Mouse (Mus musculus) lung, embryonic 16.5 days (tissue): ENCODE results near the gene Tspan9. TPM values are rescaled to one million over a fixed set of nuclear protein-coding genes. Genes with fewer than 3 reads are reported as not detected.

Source experiments
- ATAC-seq: fragments of 200-750 bp; cut with Nextera tagmentation; 2 replicates; pipeline ENCODE4 v1.8.0; 2017; ENCODE audit warnings: low read depth, mild to moderate bottlenecking, moderate library complexity
- H3K27ac ChIP-seq: fragments of 300-500 bp; sonication (generic); 2 replicates; pipeline ENCODE4 v1.5.1; 2014; ENCODE audit warnings: mild to moderate bottlenecking, control low read depth, low read length
- H3K27me3 ChIP-seq: fragments of 300-500 bp; sonication (generic); 2 replicates; pipeline ENCODE4 v1.6.1; 2014; ENCODE audit warnings: low read depth, low read length, mixed read lengths; ENCODE audit not compliant: control insufficient read depth, insufficient read depth
- H3K36me3 ChIP-seq: fragments of 300-500 bp; sonication (generic); 2 replicates; pipeline ENCODE4 v1.6.1; 2014; ENCODE audit warnings: low read length; ENCODE audit not compliant: control insufficient read depth, insufficient read depth
- H3K4me1 ChIP-seq: fragments of 300-500 bp; sonication (generic); replicated peaks from 2 replicates; pipeline ENCODE4 v1.6.1; 2014; ENCODE audit warnings: low read length, mixed read lengths; ENCODE audit not compliant: control insufficient read depth, insufficient read depth
- H3K4me2 ChIP-seq: fragments of 300-500 bp; sonication (generic); 2 replicates; pipeline ENCODE4 v1.6.1; 2014; ENCODE audit warnings: low read depth, low read length, control low read depth
- H3K4me3 ChIP-seq: fragments of 300-500 bp; sonication (generic); 2 replicates; pipeline ENCODE4 v1.5.1; 2014; ENCODE audit warnings: mild to moderate bottlenecking, low read length, control low read depth
- H3K9ac ChIP-seq: fragments of 300-500 bp; sonication (generic); 2 replicates; pipeline ENCODE4 v1.6.1; 2014; ENCODE audit warnings: low read length, control low read depth
- H3K9me3 ChIP-seq: fragments of 300-500 bp; sonication (generic); 2 replicates; pipeline ENCODE4 v1.6.1; 2016; ENCODE audit warnings: low read length; ENCODE audit not compliant: control insufficient read depth
- WGBS: fragments of 180-500 bp; shearing (Covaris S2); extraction: QIAGEN DNeasy Blood & Tissue Kit; methylation state at CpG from one replicate; pipeline ENCODE4 v1.1.7; 2014; 5-methylcytosine and 5-hydroxymethylcytosine counted together
- polyA plus RNA-seq: library from polyadenylated mRNA; unstranded; fragments of >200 nt; fragmentation: Nextera tagmentation; extraction: Ambion mirVana; gene quantifications from 2 replicates; pipeline ENCODE4 v1.2.1, GENCODE M21; 2015

Gene Tspan9
- polyA plus RNA-seq, 1 experiment from 2014 or later = 158 TPM

DNA sequence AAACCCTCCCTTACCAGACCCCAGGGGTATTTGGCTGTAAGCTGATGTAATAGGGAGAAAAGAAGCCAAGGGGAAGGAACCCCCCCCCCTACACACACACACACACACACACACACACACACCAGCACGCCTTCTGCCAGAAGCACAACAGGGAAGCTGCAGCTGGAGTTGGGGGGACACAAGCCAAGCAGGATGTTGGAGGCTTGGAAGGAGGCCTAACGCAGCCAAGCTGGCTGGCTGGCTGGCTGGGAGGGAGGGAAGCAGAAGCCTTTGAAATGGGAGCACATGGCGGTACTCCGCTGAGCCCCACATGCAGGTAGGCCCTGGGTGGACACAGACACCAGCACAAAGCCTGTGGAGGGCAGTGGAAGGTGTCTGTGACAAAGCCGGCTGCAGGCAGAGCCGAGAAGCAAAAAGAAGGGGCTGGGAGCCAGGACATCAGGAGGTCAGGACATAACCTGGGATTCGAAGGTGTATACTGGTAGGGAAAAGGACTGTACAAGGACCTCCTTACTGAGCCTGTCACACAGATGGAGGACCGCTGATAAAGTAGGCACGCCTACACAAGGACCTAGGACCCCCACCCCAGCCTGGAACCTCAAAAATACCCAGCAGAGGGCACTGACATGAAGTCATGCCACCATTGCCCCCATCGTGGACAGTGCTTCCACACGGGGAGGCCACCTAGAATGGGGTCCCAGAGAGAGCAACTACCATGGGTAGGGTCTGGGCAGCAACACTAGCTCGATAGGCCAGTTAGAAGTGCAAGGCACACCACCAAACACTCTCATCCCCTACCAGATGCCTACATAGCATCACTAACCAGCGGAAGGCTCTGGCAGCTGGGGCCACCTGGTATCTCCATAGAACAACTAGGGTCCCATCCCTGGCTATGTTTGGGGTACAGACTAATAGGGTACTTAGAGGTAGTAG is 53.4 kb downstream of the Tspan9 start:
- 65% methylated on average over 13 of the region's 13 CpGs for WGBS
- H3K9ac ChIP-seq = no peak overlapping the region
- H3K27me3 ChIP-seq = no peaks in the 10 kb centered on the region
- ATAC-seq = peak; percentile 86
- H3K4me1 ChIP-seq = peaks cover 40% of the 10 kb centered on the region
- H3K4me3 ChIP-seq = no peak overlapping the region
- no peaks in the 10 kb centered on the region for H3K36me3 ChIP-seq
- no peak overlapping the region for H3K4me2 ChIP-seq
- H3K27ac ChIP-seq = peak overlapping the region; percentile 68
- H3K9me3 ChIP-seq = no peaks in the 10 kb centered on the region

DNA sequence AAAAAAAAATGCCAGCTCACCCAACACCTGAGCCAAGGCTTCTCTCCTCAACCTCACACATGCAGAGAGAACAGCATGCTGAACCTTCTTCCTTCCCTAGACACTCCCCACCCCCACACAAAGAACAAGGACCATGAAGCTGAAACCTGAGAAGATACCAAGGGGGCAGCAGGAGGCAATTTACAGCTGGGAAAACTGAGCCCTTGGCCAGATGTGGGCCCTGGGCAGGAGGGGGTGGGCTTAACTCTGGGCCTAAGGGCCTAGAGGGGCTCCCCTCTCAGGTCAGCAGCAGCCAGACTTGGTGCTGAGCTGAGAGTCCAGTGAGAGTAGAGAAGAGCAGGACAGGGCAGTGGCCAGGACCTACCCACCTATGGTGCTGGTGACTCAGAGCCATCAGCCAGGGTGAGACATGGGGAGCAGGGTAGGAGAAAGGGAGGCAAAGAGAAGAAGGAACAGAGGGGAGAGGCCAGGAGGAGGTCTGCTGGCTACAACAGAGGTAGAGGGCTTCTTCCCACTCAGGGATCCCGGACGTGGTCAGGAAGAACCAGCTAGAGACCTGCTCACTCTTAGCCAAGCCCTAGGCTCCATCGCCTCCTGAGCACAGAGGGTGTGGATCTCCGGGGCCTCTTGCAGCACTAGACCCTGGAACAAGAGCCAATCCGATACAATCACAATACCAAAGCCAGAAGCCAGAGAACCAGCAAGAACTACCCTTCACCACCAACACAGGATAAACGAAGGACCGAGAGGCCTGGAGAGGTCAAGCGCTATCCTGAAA is 54.5 kb downstream of the Tspan9 start:
- no peak overlapping the region for H3K9ac ChIP-seq
- H3K36me3 ChIP-seq = no peaks in the 10 kb centered on the region
- peak; percentile 8; the same call in 1 of the 2 replicates for ATAC-seq
- no peak overlapping the region for H3K4me2 ChIP-seq
- peaks cover 42% of the 10 kb centered on the region for H3K4me1 ChIP-seq
- no peaks in the 10 kb centered on the region for H3K9me3 ChIP-seq
- no peak overlapping the region for H3K4me3 ChIP-seq
- H3K27ac ChIP-seq = peak overlapping the region; percentile 30
- WGBS = 72% methylated on average over 8 of the region's 8 CpGs
- no peaks in the 10 kb centered on the region for H3K27me3 ChIP-seq

DNA sequence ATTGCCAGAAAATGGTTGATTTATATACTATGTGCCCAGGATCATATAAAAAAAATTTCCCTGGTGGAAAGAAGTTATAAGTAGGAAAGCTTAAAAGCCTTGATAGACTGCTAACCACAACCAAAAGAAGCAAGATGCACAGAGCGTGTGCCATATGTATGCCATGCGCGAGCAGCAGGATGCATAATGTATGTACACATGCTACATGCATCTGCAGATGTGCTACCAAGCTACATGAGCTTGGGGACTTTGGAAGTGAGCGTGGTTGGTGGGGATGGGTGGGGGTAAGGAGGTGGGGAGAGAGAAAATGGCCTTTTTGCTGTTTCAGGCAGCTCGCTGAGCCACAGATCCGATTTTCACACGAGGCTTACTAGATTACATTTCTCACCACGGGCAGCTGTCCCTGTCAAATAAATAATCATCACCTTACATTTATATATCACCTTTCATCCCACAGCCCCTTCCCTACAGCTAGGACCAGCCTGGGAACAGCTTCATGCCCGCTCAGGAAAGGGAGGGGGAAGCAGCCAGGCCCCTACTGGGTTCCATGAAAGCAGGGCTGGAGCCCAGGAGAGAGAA is 57.8 kb downstream of the Tspan9 start:
- Histone ChIP-seq H3K4me1 (peaks cover 25% of the 10 kb centered on the region), H3K27ac (no peak overlapping the region), H3K9me3 (no peaks in the 10 kb centered on the region), H3K4me2 (no peak overlapping the region), H3K9ac (no peak overlapping the region), H3K4me3 (no peak overlapping the region), H3K36me3 (0 out of 2 replicates have a peak, but pooled peaks cover 3% of the 10 kb centered on the region), H3K27me3 (no peaks in the 10 kb centered on the region)
- ATAC-seq = no peak
- WGBS = 75% methylated on average over 9 of the region's 9 CpGs

DNA sequence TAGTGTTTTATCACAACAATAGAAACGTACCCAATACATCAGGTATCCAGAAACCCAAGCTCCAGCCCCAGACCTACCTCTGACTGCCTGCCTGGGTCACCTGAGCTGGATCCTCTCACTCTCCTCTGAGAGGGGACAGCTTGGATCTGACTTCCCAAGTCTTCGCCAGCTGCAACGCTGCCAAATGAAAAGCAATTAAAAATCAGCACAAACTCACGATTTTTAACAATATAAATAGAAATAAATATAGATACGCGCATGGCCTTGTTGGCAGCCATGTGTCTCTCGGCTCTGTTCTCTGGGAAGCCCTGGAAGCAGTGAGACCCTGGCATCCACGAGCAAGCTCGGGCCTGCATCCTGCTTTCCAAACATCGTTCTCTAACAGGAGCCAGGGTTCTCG is 60.1 kb downstream of the Tspan9 start:
- no peaks in the 10 kb centered on the region for H3K9me3 ChIP-seq
- H3K4me3 ChIP-seq = no peak overlapping the region
- ATAC-seq = no peak
- 0 out of 2 replicates have a peak, but pooled peaks cover 3% of the 10 kb centered on the region for H3K36me3 ChIP-seq
- H3K27me3 ChIP-seq = no peaks in the 10 kb centered on the region
- H3K9ac ChIP-seq = no peak overlapping the region
- no peak overlapping the region for H3K27ac ChIP-seq
- H3K4me2 ChIP-seq = no peak overlapping the region
- H3K4me1 ChIP-seq = peaks cover 25% of the 10 kb centered on the region
- 65% methylated on average over 11 of the region's 11 CpGs for WGBS

DNA sequence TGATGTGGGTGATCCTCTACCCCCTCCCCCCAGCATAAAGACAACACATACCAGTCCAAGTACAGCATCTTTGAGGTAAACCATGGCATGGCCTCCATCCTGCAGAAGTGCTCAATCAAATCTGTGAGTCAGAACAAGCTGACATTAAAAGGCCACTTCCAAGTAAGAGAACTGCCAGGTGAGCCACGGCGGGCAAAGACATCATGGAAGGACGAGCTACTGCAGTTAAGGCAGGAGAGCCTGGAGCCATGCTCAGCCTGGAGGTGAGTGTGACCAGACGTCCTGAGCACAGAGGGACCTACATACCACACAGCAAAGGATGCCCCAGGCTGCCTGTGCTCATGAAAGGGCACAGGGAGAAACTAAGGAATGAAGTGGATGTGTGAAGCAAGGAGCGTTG is 61.6 kb downstream of the Tspan9 start:
- Histone ChIP-seq H3K27me3 (no peaks in the 10 kb centered on the region), H3K9me3 (no peaks in the 10 kb centered on the region), H3K4me2 (no peak overlapping the region), H3K4me3 (no peak overlapping the region), H3K4me1 (peaks cover 29% of the 10 kb centered on the region), H3K36me3 (0 out of 2 replicates have a peak, but pooled peaks cover 3% of the 10 kb centered on the region), H3K27ac (no peak overlapping the region), H3K9ac (no peak overlapping the region)
- ATAC-seq = no peak
- 85% methylated on average over 5 of the region's 5 CpGs for WGBS

DNA sequence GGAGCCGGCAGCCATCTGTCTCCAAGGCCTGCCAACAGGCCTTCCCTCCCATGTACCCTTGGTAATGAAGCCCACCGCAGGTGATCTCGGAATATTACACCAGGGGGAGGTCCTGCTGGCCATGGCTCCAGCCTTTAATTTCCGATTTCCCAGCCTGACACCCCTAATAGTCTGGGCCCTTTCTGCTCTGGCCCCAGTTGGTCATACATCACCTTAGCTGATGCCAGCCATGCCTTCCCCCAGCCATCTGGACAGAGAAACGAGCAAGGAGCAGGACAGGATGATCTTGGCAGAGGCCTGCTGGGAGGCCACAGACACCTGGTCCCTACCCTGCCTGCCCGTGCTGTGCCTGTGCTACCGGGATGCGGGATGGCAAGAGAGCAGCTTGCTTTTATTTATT is 62.1 kb downstream of the Tspan9 start:
- no peak overlapping the region for H3K4me2 ChIP-seq
- no peak overlapping the region for H3K27ac ChIP-seq
- no peaks in the 10 kb centered on the region for H3K9me3 ChIP-seq
- no peak for ATAC-seq
- WGBS = 89% methylated on average over 8 of the region's 8 CpGs
- no peak overlapping the region for H3K9ac ChIP-seq
- H3K4me1 ChIP-seq = peaks cover 34% of the 10 kb centered on the region
- H3K36me3 ChIP-seq = 0 out of 2 replicates have a peak, but pooled peaks cover 3% of the 10 kb centered on the region
- no peak overlapping the region for H3K4me3 ChIP-seq
- H3K27me3 ChIP-seq = no peaks in the 10 kb centered on the region

DNA sequence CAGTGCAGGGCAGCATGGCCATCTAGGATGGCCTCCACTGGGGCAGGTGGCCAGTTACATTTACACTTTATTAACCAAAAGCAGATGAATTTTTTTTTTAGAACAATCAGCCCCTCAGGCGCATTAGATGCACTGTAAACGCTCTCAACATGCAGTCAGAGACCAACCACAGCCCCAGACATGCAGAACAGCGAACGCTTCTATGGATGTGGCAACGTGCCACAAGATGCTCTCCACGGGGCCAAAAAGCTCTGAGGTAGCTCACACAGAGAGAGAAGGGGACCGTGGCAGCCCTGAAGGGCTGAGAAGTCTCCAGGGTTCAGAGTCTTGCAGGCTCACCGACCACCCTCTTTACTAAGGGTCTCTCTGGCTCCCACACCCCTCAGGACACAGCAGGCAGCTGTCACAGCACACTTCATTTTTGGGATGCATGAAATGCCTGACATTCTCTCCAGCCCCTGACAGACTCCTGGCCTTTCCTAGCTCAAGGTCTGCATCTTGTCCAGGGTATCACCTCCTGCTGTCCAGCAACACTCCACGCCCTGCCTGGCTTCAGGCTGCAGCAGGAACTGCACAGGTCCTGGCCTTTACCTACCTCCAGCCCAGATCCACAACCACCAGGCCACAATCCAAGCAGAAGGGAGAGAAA is 63.7 kb downstream of the Tspan9 start:
- H3K4me3 ChIP-seq = no peak overlapping the region
- H3K4me1 ChIP-seq = peaks cover 43% of the 10 kb centered on the region
- H3K27ac ChIP-seq = peak overlapping the region; percentile 21
- H3K4me2 ChIP-seq = no peak overlapping the region
- 47% methylated on average over 9 of the region's 9 CpGs for WGBS
- H3K27me3 ChIP-seq = no peaks in the 10 kb centered on the region
- H3K9me3 ChIP-seq = no peaks in the 10 kb centered on the region
- ATAC-seq = peak; percentile 39; the same call in 1 of the 2 replicates
- H3K9ac ChIP-seq = no peak overlapping the region
- 0 out of 2 replicates have a peak, but pooled peaks cover 3% of the 10 kb centered on the region for H3K36me3 ChIP-seq

DNA sequence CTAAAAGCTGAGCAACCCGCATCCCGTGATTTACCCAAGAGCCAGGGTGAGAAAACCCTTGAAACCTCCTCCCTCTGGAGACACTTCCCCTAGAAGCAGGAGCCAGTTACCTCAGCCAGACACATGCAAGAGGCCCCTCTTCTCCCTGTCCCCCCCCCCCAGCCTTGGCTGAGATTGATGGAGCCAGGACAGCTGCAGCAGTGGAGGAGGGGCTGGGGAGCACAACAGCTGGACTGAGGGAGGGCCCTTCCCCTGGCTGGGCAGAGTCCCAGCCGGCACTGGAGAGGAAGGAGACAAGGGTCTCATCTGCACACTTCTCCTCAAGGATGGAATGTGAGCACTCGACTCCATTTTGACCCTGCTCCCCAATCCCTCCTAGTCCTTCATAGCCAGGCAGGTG is 64.9 kb downstream of the Tspan9 start:
- H3K27me3 ChIP-seq = no peaks in the 10 kb centered on the region
- 0 out of 2 replicates have a peak, but pooled peaks cover 3% of the 10 kb centered on the region for H3K36me3 ChIP-seq
- peak; percentile 78 for ATAC-seq
- H3K9me3 ChIP-seq = no peaks in the 10 kb centered on the region
- no peak overlapping the region for H3K4me2 ChIP-seq
- 14% methylated on average over 4 of the region's 4 CpGs for whole genome bisulfite sequencing
- peaks cover 49% of the 10 kb centered on the region for H3K4me1 ChIP-seq
- no peak overlapping the region for H3K9ac ChIP-seq
- H3K27ac ChIP-seq = peak overlapping the region; percentile 30; the same call in 1 of the 2 replicates
- H3K4me3 ChIP-seq = no peak overlapping the region
